Mouse (Mus musculus): ENCODE measurements around the gene Eif1b. TPM values are rescaled to one million over a fixed set of nuclear protein-coding genes. Genes with fewer than 3 reads are reported as not detected.
"Not testable (repeated sequence)": the region's sequence is repeated elsewhere in the genome, so short reads cannot be mapped to it uniquely, and the experiment has no call there.

Gene Eif1b
- polyA plus RNA-seq, 1 experiment from 2014 or later = 112 TPM

DNA sequence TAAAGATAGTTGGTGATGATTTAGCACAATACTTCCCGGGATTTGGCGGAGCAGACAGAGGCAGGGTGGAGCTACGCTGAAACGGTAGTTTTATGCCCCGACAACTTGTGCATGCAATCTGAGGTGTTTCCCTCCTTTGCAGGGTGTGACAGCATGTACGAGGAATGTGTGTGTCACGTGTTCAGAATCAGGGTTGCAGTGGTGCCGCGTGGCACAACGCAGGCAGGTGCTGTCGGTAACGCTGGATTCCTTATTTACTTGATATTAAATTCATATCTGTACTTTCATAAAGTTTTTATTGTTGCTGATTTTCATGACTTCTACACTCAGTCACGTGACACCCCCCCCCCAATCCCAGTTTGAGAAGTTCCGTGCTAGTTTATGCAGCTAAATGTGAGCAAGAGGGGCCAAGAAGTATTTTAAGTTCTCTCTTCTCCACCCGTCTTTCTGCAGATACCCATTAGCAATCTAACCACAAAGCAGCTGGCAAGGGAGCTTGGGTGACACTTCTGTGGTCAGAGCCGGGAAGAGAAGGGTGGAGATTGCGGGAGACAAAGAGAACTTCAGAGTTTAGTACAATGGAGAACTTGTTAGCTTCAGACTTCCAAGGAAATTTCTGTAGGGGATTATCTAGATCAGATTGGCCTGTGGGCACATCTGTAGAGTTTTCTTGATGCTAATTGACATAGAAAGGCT lies 36.9 kb downstream of the Eif1b start:
- H3K27ac ChIP-seq (ENCODE audit: low read length) = no peak overlapping the region
- H3K36me3 ChIP-seq (ENCODE audit: insufficient read depth, low read length) = no peaks in the 10 kb centered on the region
- WGBS = 71% methylated on average over 17 of the region's 17 CpGs

DNA sequence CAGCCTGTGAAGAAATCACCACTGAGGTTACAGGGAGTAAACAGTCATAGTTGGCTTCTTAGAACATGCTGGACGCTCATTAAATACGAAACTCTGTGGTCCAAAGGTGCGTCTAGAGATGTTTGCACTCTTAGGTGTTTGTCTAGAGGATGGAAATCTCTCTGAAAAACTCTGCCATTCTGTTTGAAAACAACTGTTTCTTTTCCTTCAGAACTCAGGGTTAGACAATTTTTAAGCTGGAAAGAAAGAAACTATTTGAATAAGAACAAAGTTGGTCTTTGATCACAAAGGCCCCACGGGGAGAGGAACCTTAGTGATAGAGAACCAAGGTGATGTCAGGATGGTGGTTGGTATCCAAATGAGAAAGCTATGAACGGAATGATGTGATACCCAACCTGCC lies 38.4 kb downstream of the Eif1b start:
- ATAC-seq (no peak), DNase-seq (ENCODE audit: low spot score) (no peak)
- H3K4me3 ChIP-seq (ENCODE audit: low read depth, low read length) = no peak overlapping the region
- no peaks in the 10 kb centered on the region for H3K36me3 ChIP-seq (ENCODE audit: insufficient read depth, low read length)
- H3K9me3 ChIP-seq (ENCODE audit: low read length) = no peaks in the 10 kb centered on the region
- no peak overlapping the region for H3K4me2 ChIP-seq (replicated peaks; ENCODE audit: low read depth, low read length)
- H3K27me3 ChIP-seq (replicated peaks; ENCODE audit: insufficient read depth, low read length) = no peaks in the 10 kb centered on the region
- H3K9ac ChIP-seq (replicated peaks; ENCODE audit: low read depth) = no peak overlapping the region
- 72% methylated on average over 5 of the region's 5 CpGs for WGBS
- TF ChIP-seq CTCF (IDR thresholded peaks at IDR 0.05) (no peak), EP300 (IDR thresholded peaks at IDR 0.05) (no peak)
- H3K27ac ChIP-seq (ENCODE audit: low read length) = no peak overlapping the region
- no peaks in the 10 kb centered on the region for H3K4me1 ChIP-seq (ENCODE audit: insufficient read depth, low read depth, low read length)

More for the DNA sequence above, 36.9 kb downstream of the Eif1b start:
- no peak for ATAC-seq
- Histone ChIP-seq H3K4me2 (replicated peaks; ENCODE audit: low read depth, low read length) (no peak overlapping the region), H3K4me1 (ENCODE audit: insufficient read depth, low read depth, low read length) (no peaks in the 10 kb centered on the region), H3K4me3 (ENCODE audit: low read depth, low read length) (no peak overlapping the region), H3K9me3 (ENCODE audit: low read length) (no peaks in the 10 kb centered on the region), H3K9ac (replicated peaks; ENCODE audit: low read depth) (no peak overlapping the region), H3K27me3 (replicated peaks; ENCODE audit: insufficient read depth, low read length) (no peaks in the 10 kb centered on the region)
- TF ChIP-seq CTCF (IDR thresholded peaks at IDR 0.05) (no peak), EP300 (IDR thresholded peaks at IDR 0.05) (no peak)
- DNase-seq (ENCODE audit: low spot score) = no peak

DNA sequence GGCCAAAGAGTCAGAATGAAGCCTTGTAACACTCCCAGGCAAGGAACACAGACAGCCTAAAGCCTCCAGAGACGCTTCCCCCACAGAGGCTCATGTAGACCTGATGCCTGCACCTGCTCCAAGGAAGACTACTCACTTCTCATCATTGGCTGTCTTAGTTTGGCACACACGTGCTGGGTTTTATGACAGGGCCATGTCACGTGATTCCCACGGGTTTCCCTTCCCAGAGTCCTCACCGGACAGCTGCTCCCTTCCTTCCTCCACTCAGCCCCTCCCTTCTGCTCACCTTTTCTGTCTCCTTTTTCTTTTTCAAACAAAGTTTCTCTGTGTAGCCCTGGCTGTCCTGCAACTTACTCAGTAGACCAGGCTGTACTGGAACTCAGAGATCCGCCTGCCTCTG lies 40.0 kb downstream of the Eif1b start:
- H3K4me2 ChIP-seq (replicated peaks; ENCODE audit: low read depth, low read length) = no peak overlapping the region
- no peak overlapping the region for H3K27ac ChIP-seq (ENCODE audit: low read length)
- no peaks in the 10 kb centered on the region for H3K27me3 ChIP-seq (replicated peaks; ENCODE audit: insufficient read depth, low read length)
- no peaks in the 10 kb centered on the region for H3K9me3 ChIP-seq (ENCODE audit: low read length)
- H3K4me3 ChIP-seq (ENCODE audit: low read depth, low read length) = no peak overlapping the region
- no peak for TF ChIP-seq CTCF (IDR thresholded peaks at IDR 0.05)
- TF ChIP-seq EP300 (IDR thresholded peaks at IDR 0.05) = no peak
- 84% methylated on average over 6 of the region's 6 CpGs for WGBS
- DNase-seq (ENCODE audit: low spot score) (no peak), ATAC-seq (no peak)
- no peaks in the 10 kb centered on the region for H3K36me3 ChIP-seq (ENCODE audit: insufficient read depth, low read length)
- no peak overlapping the region for H3K9ac ChIP-seq (replicated peaks; ENCODE audit: low read depth)
- H3K4me1 ChIP-seq (ENCODE audit: insufficient read depth, low read depth, low read length) = no peaks in the 10 kb centered on the region

DNA sequence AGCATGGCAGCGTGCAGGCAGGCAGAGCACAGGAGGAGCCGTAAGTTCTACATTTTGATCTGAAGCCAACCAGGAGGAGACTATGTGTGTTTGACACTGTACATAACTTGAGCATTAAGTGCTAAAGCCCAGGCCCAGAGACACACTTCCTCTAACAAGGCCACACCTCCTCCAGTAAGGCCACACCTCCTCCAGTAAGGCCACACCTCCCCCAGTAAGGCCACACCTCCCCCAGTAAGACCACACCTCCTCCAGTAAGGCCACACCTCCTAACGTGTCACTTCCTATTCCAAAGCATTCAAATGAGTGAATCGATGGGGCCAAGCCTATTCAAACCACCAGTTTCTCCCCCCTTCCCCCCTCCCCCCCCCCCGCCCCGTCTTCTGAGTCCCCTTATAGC lies 40.7 kb downstream of the Eif1b start:
- no peaks in the 10 kb centered on the region for H3K4me1 ChIP-seq (ENCODE audit: insufficient read depth, low read depth, low read length)
- no peak overlapping the region for H3K9ac ChIP-seq (replicated peaks; ENCODE audit: low read depth)
- no peaks in the 10 kb centered on the region for H3K36me3 ChIP-seq (ENCODE audit: insufficient read depth, low read length)
- DNase-seq (ENCODE audit: low spot score) = no peak
- no peak for ATAC-seq
- no peak overlapping the region for H3K4me2 ChIP-seq (replicated peaks; ENCODE audit: low read depth, low read length)
- no peaks in the 10 kb centered on the region for H3K9me3 ChIP-seq (ENCODE audit: low read length)
- no peaks in the 10 kb centered on the region for H3K27me3 ChIP-seq (replicated peaks; ENCODE audit: insufficient read depth, low read length)
- 78% methylated on average over 6 of the region's 6 CpGs for WGBS
- no peak overlapping the region for H3K4me3 ChIP-seq (ENCODE audit: low read depth, low read length)
- no peak for TF ChIP-seq CTCF (IDR thresholded peaks at IDR 0.05)
- TF ChIP-seq EP300 (IDR thresholded peaks at IDR 0.05) = no peak
- H3K27ac ChIP-seq (ENCODE audit: low read length) = no peak overlapping the region

DNA sequence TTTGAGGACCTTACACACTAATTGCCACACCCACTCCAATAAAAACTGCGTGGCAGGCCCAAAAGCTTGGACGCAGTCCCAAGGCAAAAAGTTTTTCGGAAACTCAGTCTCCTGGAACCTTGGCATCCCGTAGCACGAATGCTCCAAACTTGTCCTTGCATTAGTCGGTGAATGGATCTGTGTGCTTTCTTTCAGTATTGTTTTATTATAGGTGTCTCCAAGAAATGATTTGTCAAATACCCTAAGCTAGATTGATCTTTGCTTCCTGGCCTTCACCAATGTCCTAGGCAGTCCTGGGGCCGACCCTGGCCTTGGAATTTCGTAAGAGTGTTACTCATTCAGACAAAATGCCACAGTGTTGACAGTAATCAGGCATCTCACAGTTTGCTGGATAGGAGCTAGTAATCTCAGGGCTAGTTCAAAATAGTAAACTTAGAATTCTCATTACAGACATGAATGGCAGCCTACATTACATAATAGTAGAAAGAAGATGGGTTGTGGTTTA lies 41.5 kb downstream of the Eif1b start:
- not testable (repeated sequence) for H3K9me3 ChIP-seq (ENCODE audit: low read length); ATAC-seq; H3K27me3 ChIP-seq (replicated peaks; ENCODE audit: insufficient read depth, low read length); H3K4me3 ChIP-seq (ENCODE audit: low read depth, low read length); H3K9ac ChIP-seq (replicated peaks; ENCODE audit: low read depth); H3K36me3 ChIP-seq (ENCODE audit: insufficient read depth, low read length); H3K4me1 ChIP-seq (ENCODE audit: insufficient read depth, low read depth, low read length); H3K4me2 ChIP-seq (replicated peaks; ENCODE audit: low read depth, low read length); H3K27ac ChIP-seq (ENCODE audit: low read length); DNase-seq (ENCODE audit: low spot score)
- WGBS = 95% methylated on average over 8 of the region's 8 CpGs

DNA sequence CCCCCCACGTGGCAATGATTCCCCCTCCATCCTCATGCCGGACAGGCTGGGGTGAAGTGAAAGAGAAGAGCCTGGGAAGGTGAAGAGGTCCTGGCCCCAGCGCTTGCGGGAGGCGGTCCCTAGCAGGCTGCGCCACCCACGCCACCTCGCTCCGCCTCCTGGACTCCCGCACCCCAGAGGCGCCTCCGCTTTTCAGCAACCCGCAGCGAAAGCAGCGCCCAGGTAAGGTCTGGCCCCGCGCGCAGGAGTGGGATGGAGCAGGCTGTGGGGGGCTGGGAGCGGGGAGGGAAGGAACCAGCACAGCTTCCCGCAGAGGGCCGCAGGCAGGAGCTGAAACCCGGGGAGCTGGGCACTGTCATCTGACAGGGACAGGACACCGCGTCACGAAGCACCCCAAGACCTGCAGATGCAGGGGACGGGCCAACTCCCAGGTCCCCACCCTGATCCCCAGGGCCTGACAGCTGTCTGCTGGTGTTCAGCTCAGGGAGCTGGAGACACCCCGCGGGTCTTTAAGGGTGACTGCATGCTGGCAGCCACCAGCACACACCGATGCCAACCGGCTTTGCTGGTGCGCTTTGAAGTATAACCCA lies 47.7 kb downstream of the Eif1b start, which contains the start of gene Entpd3:
TSS of gene Entpd3 (plus strand) at position 157 of the 590 bp plus-strand sequence.
- TF ChIP-seq CTCF (IDR thresholded peaks at IDR 0.05) = no peak
- TF ChIP-seq EP300 (IDR thresholded peaks at IDR 0.05) = no peak
- Histone ChIP-seq H3K27ac (ENCODE audit: low read length) (no peak within 1 kb of the TSS), H3K27me3 (replicated peaks; ENCODE audit: insufficient read depth, low read length) (no peaks in the 10 kb centered on the region; the same call in 1 of the 2 replicates), H3K4me3 (ENCODE audit: low read depth, low read length) (peak within 1 kb of the TSS; percentile 34), H3K4me1 (ENCODE audit: insufficient read depth, low read depth, low read length) (no peaks in the 10 kb centered on the region; the same call in 1 of the 2 replicates), H3K4me2 (replicated peaks; ENCODE audit: low read depth, low read length) (peak within 1 kb of the TSS; percentile 80), H3K9me3 (ENCODE audit: low read length) (no peaks in the 10 kb centered on the region), H3K36me3 (ENCODE audit: insufficient read depth, low read length) (no peaks in the 10 kb centered on the region), H3K9ac (replicated peaks; ENCODE audit: low read depth) (0 out of 2 replicates have a peak within 1 kb of the TSS, but pooled peaks have one; percentile 6)
- 2% methylated on average over 26 of the region's 31 CpGs for WGBS
- ATAC-seq (no peak), DNase-seq (ENCODE audit: low spot score) (peak; percentile 53)
